Mouse (Mus musculus): ENCODE data around the gene Psma5. TPM values are rescaled to one million over a fixed set of nuclear protein-coding genes. Genes with fewer than 3 reads are reported as not detected.

The Psma5 gene
- polyA plus RNA-seq, 1 experiment from 2014 or later, result 238 TPM

DNA sequence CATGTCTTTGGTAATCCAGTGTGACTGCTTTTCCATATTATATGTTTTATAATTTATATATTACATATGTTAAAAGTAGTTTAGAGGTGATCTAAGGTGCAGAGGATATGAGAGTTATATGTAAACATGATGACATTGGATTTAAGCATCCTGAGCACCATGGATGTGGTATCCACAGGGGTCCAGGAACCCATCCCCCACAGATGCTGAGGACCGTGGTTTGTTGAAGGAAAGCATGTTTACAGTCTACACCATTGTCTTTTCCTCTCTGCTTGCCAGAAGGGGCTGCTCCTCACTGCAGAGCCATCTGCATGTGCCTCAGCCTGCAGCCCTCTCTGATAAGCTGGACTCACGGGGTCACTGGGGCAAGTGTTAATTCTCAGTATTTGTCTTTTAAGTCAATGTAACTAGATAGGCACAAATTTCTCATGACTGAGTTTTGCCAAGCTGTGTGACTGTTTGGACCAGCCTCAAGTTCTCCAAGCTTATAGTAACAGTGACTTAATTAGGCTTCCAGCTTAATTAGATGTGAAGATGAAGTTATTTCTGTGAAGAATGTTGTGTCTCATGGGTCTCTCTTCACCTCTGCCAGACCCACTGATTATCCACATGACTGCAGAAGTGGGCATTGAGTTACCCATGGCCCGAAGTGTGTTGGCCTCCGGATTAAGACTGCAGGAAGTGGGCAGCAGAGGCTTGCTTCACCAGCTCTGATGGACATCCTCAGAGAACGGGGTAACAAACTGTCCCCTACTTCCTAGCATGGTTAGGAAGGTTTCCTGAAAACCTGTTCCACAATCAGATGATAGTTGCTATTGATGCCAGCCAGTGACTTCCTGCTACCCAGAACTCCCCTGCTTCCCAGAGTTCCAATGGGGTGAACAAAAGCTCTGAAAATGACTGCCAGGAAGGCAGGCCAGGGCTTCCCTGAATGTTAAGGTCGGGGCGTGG is 41.2 kb downstream of the Psma5 start:
- no peaks in the 10 kb centered on the region for H3K27me3 ChIP-seq (ENCODE audit: control insufficient read depth, insufficient read depth, low read depth, low read length)
- H3K4me1 ChIP-seq (ENCODE audit: control insufficient read depth, insufficient read depth, low read length), result peaks cover 30% of the 10 kb centered on the region
- ATAC-seq, result no peak
- H3K4me2 ChIP-seq (ENCODE audit: low read length), result no peak overlapping the region
- no peak overlapping the region for H3K4me3 ChIP-seq (ENCODE audit: low read depth, low read length)
- WGBS, result 54% methylated on average over 7 of the region's 7 CpGs
- no peaks in the 10 kb centered on the region for H3K9me3 ChIP-seq (replicated peaks; ENCODE audit: control insufficient read depth, low read length, poor library complexity, severe bottlenecking)
- no peaks in the 10 kb centered on the region for H3K36me3 ChIP-seq (ENCODE audit: control insufficient read depth, insufficient read depth, low read length)
- H3K27ac ChIP-seq (ENCODE audit: low read length), result peak overlapping the region; percentile 42
- H3K9ac ChIP-seq (ENCODE audit: low read depth, low read length), result no peak overlapping the region

DNA sequence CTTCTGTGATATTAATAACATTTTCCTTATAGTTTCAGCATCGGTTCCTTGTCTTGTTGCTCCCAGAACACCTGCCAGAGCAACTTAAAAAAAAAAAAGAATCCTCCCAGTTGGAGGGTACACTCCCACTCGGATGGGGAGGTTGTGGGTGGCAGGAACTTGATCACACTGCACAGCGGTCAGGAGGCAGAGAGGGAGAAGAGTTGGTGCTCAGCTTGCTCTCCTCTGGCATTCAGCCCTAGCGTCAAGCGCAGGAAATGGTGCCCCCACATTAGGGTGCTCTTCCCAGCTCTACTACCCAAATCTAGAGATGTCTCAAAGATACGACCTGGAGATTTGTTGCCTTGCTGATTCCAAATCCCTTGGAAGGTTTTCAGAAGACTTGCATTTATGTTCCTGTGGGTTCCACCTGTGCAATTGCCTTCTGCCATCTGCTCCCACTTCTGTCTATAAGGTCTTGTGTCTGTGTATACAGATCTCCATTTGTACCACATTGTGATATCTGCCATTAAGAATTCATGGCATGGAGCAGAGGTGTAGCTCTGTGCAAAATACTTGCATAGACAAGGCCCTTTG is 43.8 kb downstream of the Psma5 start:
- WGBS, result 87% methylated on average over 6 of the region's 6 CpGs
- H3K4me3 ChIP-seq (ENCODE audit: low read depth, low read length), result no peak overlapping the region
- H3K27me3 ChIP-seq (ENCODE audit: control insufficient read depth, insufficient read depth, low read depth, low read length), result no peaks in the 10 kb centered on the region
- no peak overlapping the region for H3K4me2 ChIP-seq (ENCODE audit: low read length)
- H3K4me1 ChIP-seq (ENCODE audit: control insufficient read depth, insufficient read depth, low read length), result peaks cover 22% of the 10 kb centered on the region
- H3K36me3 ChIP-seq (ENCODE audit: control insufficient read depth, insufficient read depth, low read length), result no peaks in the 10 kb centered on the region
- ATAC-seq, result no peak
- H3K9me3 ChIP-seq (replicated peaks; ENCODE audit: control insufficient read depth, low read length, poor library complexity, severe bottlenecking), result no peaks in the 10 kb centered on the region
- no peak overlapping the region for H3K27ac ChIP-seq (ENCODE audit: low read length)
- H3K9ac ChIP-seq (ENCODE audit: low read depth, low read length), result no peak overlapping the region

- no peaks in the 10 kb centered on the region for H3K27me3 ChIP-seq (ENCODE audit: control insufficient read depth, insufficient read depth, low read depth, low read length)
- H3K9me3 ChIP-seq (replicated peaks; ENCODE audit: control insufficient read depth, low read length, poor library complexity, severe bottlenecking), result no peaks in the 10 kb centered on the region
- H3K4me1 ChIP-seq (ENCODE audit: control insufficient read depth, insufficient read depth, low read length), result no peaks in the 10 kb centered on the region; the same call in 1 of the 2 replicates
- H3K4me3 ChIP-seq (ENCODE audit: low read depth, low read length), result no peak overlapping the region
- WGBS, result 94% methylated on average over 8 of the region's 8 CpGs
- no peak overlapping the region for H3K4me2 ChIP-seq (ENCODE audit: low read length)
- no peak overlapping the region for H3K9ac ChIP-seq (ENCODE audit: low read depth, low read length)
- H3K27ac ChIP-seq (ENCODE audit: low read length), result no peak overlapping the region
- no peak for ATAC-seq
- no peaks in the 10 kb centered on the region for H3K36me3 ChIP-seq (ENCODE audit: control insufficient read depth, insufficient read depth, low read length)
Measured at GRCm38 (mm10) chr3:108303683-108304082, 47.0 kb downstream of the Psma5 start.

DNA sequence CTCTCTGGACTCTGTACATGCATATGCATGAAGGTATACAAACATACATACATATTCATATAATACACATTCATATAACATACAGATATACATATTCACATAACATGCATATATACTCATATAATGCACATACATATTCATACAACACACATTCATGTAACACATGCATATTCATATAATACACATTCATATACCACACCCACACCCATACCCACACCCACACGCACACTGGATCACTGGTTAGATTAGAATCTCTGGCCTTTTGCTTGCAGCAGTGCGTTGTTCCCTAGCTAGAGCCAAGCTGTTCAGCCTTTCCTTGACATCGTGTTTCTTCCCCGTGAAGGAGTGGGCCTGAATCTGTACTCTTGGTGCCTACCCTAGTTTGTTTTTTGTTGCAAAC is 48.0 kb downstream of the Psma5 start:
- H3K27ac ChIP-seq (ENCODE audit: low read length), result no peak overlapping the region
- no peak overlapping the region for H3K9ac ChIP-seq (ENCODE audit: low read depth, low read length)
- no peaks in the 10 kb centered on the region for H3K27me3 ChIP-seq (ENCODE audit: control insufficient read depth, insufficient read depth, low read depth, low read length)
- H3K4me3 ChIP-seq (ENCODE audit: low read depth, low read length), result no peak overlapping the region
- 83% methylated on average over 4 of the region's 4 CpGs for WGBS
- no peak for ATAC-seq
- no peaks in the 10 kb centered on the region for H3K36me3 ChIP-seq (ENCODE audit: control insufficient read depth, insufficient read depth, low read length)
- no peaks in the 10 kb centered on the region; the same call in 1 of the 2 replicates for H3K4me1 ChIP-seq (ENCODE audit: control insufficient read depth, insufficient read depth, low read length)
- no peaks in the 10 kb centered on the region for H3K9me3 ChIP-seq (replicated peaks; ENCODE audit: control insufficient read depth, low read length, poor library complexity, severe bottlenecking)
- H3K4me2 ChIP-seq (ENCODE audit: low read length), result no peak overlapping the region

DNA sequence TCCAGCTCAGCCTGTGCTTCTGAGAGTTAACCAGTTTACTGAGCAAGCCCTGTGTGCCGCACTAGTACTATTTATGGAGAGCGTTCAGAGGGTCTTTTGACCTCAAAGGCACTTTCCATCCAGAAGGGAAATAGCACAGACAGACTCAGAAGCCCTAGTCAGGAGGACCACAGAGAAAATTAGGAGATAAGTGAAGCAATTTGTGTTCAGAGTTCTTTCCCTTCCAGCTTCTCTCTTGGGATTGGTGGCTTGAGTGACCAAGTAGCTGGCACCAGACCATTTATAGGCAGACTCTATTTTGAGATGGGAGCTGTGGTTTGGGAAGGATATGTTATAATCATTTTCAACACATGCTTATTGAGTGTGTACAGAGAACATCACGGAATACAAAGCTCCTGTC is 49.7 kb downstream of the Psma5 start:
- WGBS, result 76% methylated on average over 3 of the region's 3 CpGs
- Histone ChIP-seq H3K9ac (ENCODE audit: low read depth, low read length) (no peak overlapping the region), H3K9me3 (replicated peaks; ENCODE audit: control insufficient read depth, low read length, poor library complexity, severe bottlenecking) (no peaks in the 10 kb centered on the region), H3K4me2 (ENCODE audit: low read length) (no peak overlapping the region), H3K27me3 (ENCODE audit: control insufficient read depth, insufficient read depth, low read depth, low read length) (no peaks in the 10 kb centered on the region), H3K4me3 (ENCODE audit: low read depth, low read length) (no peak overlapping the region), H3K27ac (ENCODE audit: low read length) (no peak overlapping the region), H3K36me3 (ENCODE audit: control insufficient read depth, insufficient read depth, low read length) (no peaks in the 10 kb centered on the region), H3K4me1 (ENCODE audit: control insufficient read depth, insufficient read depth, low read length) (no peaks in the 10 kb centered on the region; the same call in 1 of the 2 replicates)
- ATAC-seq, result peak; percentile 39; the same call in 1 of the 2 replicates

- H3K27ac ChIP-seq (ENCODE audit: low read length), result no peak overlapping the region
- WGBS, result 42% methylated on average over 6 of the region's 6 CpGs
- H3K4me3 ChIP-seq (ENCODE audit: low read depth, low read length), result no peak overlapping the region
- H3K4me1 ChIP-seq (ENCODE audit: control insufficient read depth, insufficient read depth, low read length), result no peaks in the 10 kb centered on the region; the same call in 1 of the 2 replicates
- H3K36me3 ChIP-seq (ENCODE audit: control insufficient read depth, insufficient read depth, low read length), result no peaks in the 10 kb centered on the region
- H3K9me3 ChIP-seq (replicated peaks; ENCODE audit: control insufficient read depth, low read length, poor library complexity, severe bottlenecking), result no peaks in the 10 kb centered on the region
- ATAC-seq, result no peak
- H3K27me3 ChIP-seq (ENCODE audit: control insufficient read depth, insufficient read depth, low read depth, low read length), result no peaks in the 10 kb centered on the region
- no peak overlapping the region for H3K9ac ChIP-seq (ENCODE audit: low read depth, low read length)
- no peak overlapping the region for H3K4me2 ChIP-seq (ENCODE audit: low read length)
Measured at GRCm38 (mm10) chr3:108307485-108307884, 50.8 kb downstream of the Psma5 start.

GRCm38 (mm10) chr3:108310921-108311341 is 54.2 kb downstream of the Psma5 start:
- H3K27me3 ChIP-seq (ENCODE audit: control insufficient read depth, insufficient read depth, low read depth, low read length), result no peaks in the 10 kb centered on the region
- no peak overlapping the region for H3K4me3 ChIP-seq (ENCODE audit: low read depth, low read length)
- no peaks in the 10 kb centered on the region; the same call in 1 of the 2 replicates for H3K4me1 ChIP-seq (ENCODE audit: control insufficient read depth, insufficient read depth, low read length)
- no peaks in the 10 kb centered on the region for H3K36me3 ChIP-seq (ENCODE audit: control insufficient read depth, insufficient read depth, low read length)
- ATAC-seq, result no peak
- no peaks in the 10 kb centered on the region for H3K9me3 ChIP-seq (replicated peaks; ENCODE audit: control insufficient read depth, low read length, poor library complexity, severe bottlenecking)
- H3K9ac ChIP-seq (ENCODE audit: low read depth, low read length), result no peak overlapping the region
- no peak overlapping the region for H3K4me2 ChIP-seq (ENCODE audit: low read length)
- H3K27ac ChIP-seq (ENCODE audit: low read length), result no peak overlapping the region

GRCm38 (mm10) chr3:108311688-108312087 is 55.0 kb downstream of the Psma5 start:
- H3K36me3 ChIP-seq (ENCODE audit: control insufficient read depth, insufficient read depth, low read length), result no peaks in the 10 kb centered on the region
- no peaks in the 10 kb centered on the region for H3K9me3 ChIP-seq (replicated peaks; ENCODE audit: control insufficient read depth, low read length, poor library complexity, severe bottlenecking)
- no peak overlapping the region for H3K27ac ChIP-seq (ENCODE audit: low read length)
- no peaks in the 10 kb centered on the region for H3K27me3 ChIP-seq (ENCODE audit: control insufficient read depth, insufficient read depth, low read depth, low read length)
- no peak overlapping the region for H3K9ac ChIP-seq (ENCODE audit: low read depth, low read length)
- no peak overlapping the region for H3K4me2 ChIP-seq (ENCODE audit: low read length)
- no peak for ATAC-seq
- 96% methylated on average over 4 of the region's 4 CpGs for WGBS
- H3K4me1 ChIP-seq (ENCODE audit: control insufficient read depth, insufficient read depth, low read length), result no peaks in the 10 kb centered on the region; the same call in 1 of the 2 replicates
- H3K4me3 ChIP-seq (ENCODE audit: low read depth, low read length), result no peak overlapping the region

- no peak overlapping the region for H3K9ac ChIP-seq (ENCODE audit: low read depth, low read length)
- no peak for ATAC-seq
- H3K27ac ChIP-seq (ENCODE audit: low read length), result no peak overlapping the region
- H3K4me3 ChIP-seq (ENCODE audit: low read depth, low read length), result no peak overlapping the region
- H3K27me3 ChIP-seq (ENCODE audit: control insufficient read depth, insufficient read depth, low read depth, low read length), result no peaks in the 10 kb centered on the region
- H3K4me2 ChIP-seq (ENCODE audit: low read length), result no peak overlapping the region
- H3K4me1 ChIP-seq (ENCODE audit: control insufficient read depth, insufficient read depth, low read length), result no peaks in the 10 kb centered on the region; the same call in 1 of the 2 replicates
- no peaks in the 10 kb centered on the region for H3K9me3 ChIP-seq (replicated peaks; ENCODE audit: control insufficient read depth, low read length, poor library complexity, severe bottlenecking)
- H3K36me3 ChIP-seq (ENCODE audit: control insufficient read depth, insufficient read depth, low read length), result no peaks in the 10 kb centered on the region
Measured at GRCm38 (mm10) chr3:108312414-108312813, 55.7 kb downstream of the Psma5 start.
